Mouse (Mus musculus) embryonic fibroblast, embryonic 13.5 days (primary cell): ENCODE measurements around the gene Bcam.

ENCODE experiments used
- CTCF ChIP-seq: IDR thresholded peaks from 2 replicates; pipeline ENCODE4 v1.5.1; 2011; ENCODE audit warnings: mild to moderate bottlenecking, control low read depth, low read length, moderate library complexity, borderline replicate concordance; ENCODE audit not compliant: insufficient read depth
- POLR2A ChIP-seq: IDR thresholded peaks from 2 replicates; pipeline ENCODE4 v1.6.1; 2011; ENCODE audit warnings: low read depth, mild to moderate bottlenecking, control low read depth, low read length, moderate library complexity

- TF ChIP-seq CTCF: peak; percentile 29; the same call in 1 of the 2 replicates
- no peak for TF ChIP-seq POLR2A
Measured at GRCm38 (mm10) chr7:19752652-19753051, 18.2 kb downstream of the Bcam start.
